Mouse (Mus musculus) gastrocnemius, postnatal 4 days (tissue): ENCODE data around the gene Rab6b. TPM values are rescaled to one million over a fixed set of nuclear protein-coding genes. Genes with fewer than 3 reads are reported as not detected.

Experiments
- total RNA-seq, 2 experiments: library from RNA; stranded (reverse); gene quantifications; 2 replicates each; pipeline ENCODE4 v1.2.3; 2021

Gene Rab6b
- total RNA-seq, 2 experiments from 2014 or later: 1.7 to 2.6 TPM

Other genes with a start within 250 kb of the Rab6b start
- gene Slco2a1, start 123.1 kb upstream of the Rab6b start, total RNA-seq: 1 to 10 TPM in 1 of 2 experiments, under 1 TPM in 1; 0.93 to 1.9 TPM
- gene Srprb, start 90.3 kb downstream of the Rab6b start, total RNA-seq: 10 to 100 TPM; 19.8 to 22.3 TPM
- 1 to 10 TPM; 5.7 to 8.6 TPM for gene Gm20425, start 118.5 kb downstream of the Rab6b start, total RNA-seq
- 10 to 100 TPM; 24.5 to 82.3 TPM for gene Trf, start 118.7 kb downstream of the Rab6b start, total RNA-seq
- 1 to 10 TPM; 1.2 to 1.4 TPM for gene 1300017J02Rik, start 193.3 kb downstream of the Rab6b start, total RNA-seq
- gene Topbp1, start 193.4 kb downstream of the Rab6b start, total RNA-seq: 10 to 100 TPM; 36.7 to 40.4 TPM